Mouse (Mus musculus) intestine, embryonic 16.5 days (tissue): ENCODE measurements around the gene Fbxo34. TPM values are rescaled to one million over a fixed set of nuclear protein-coding genes. Genes with fewer than 3 reads are reported as not detected.
"Not testable (repeated sequence)": the region's sequence is repeated elsewhere in the genome, so short reads cannot be mapped to it uniquely, and the experiment has no call there.

Experiments used
- ATAC-seq: fragments of 200-750 bp; cut with Nextera tagmentation; 2 replicates; pipeline ENCODE4 v1.8.0; 2017; ENCODE audit warnings: moderate TSS enrichment, moderate library complexity
- H3K27ac ChIP-seq: fragments of 300-500 bp; sonication (generic); 2 replicates; pipeline ENCODE4 v1.5.1; 2014; ENCODE audit warnings: mild to moderate bottlenecking, low read length
- H3K27me3 ChIP-seq: fragments of 300-500 bp; sonication (generic); replicated peaks from 2 replicates; pipeline ENCODE4 v1.6.1; 2014; ENCODE audit warnings: low read length, control low read depth, mixed read lengths; ENCODE audit not compliant: control insufficient read depth, insufficient read depth
- H3K36me3 ChIP-seq: fragments of 300-500 bp; sonication (generic); 2 replicates; pipeline ENCODE4 v1.6.1; 2014; ENCODE audit warnings: low read length, control low read depth; ENCODE audit not compliant: control insufficient read depth, insufficient read depth
- H3K4me1 ChIP-seq: fragments of 300-500 bp; sonication (generic); 2 replicates; pipeline ENCODE4 v1.6.1; 2014; ENCODE audit warnings: low read length, control low read depth, mixed read lengths; ENCODE audit not compliant: control insufficient read depth, insufficient read depth
- H3K4me2 ChIP-seq: fragments of 300-500 bp; sonication (generic); 2 replicates; pipeline ENCODE4 v1.6.1; 2014; ENCODE audit warnings: low read depth, low read length, control low read depth
- H3K4me3 ChIP-seq: fragments of 300-500 bp; sonication (generic); 2 replicates; pipeline ENCODE4 v1.5.1; 2014; ENCODE audit warnings: mild to moderate bottlenecking, low read length
- H3K9ac ChIP-seq: fragments of 300-500 bp; sonication (generic); 2 replicates; pipeline ENCODE4 v1.6.1; 2014; ENCODE audit warnings: low read depth, low read length
- H3K9me3 ChIP-seq: fragments of 300-500 bp; sonication (generic); 2 replicates; pipeline ENCODE4 v1.6.1; 2016; ENCODE audit warnings: low read length, control low read depth; ENCODE audit not compliant: control insufficient read depth
- WGBS: fragments of 180-500 bp; shearing (Covaris S2); extraction: QIAGEN DNeasy Blood & Tissue Kit; methylation state at CpG from one replicate; pipeline ENCODE4 v1.1.7; 2014; 5-methylcytosine and 5-hydroxymethylcytosine counted together
- polyA plus RNA-seq: library from polyadenylated mRNA; unstranded; fragments of >200 nt; fragmentation: Nextera tagmentation; extraction: Ambion mirVana; gene quantifications from 2 replicates; pipeline ENCODE4 v1.2.1, GENCODE M21; 2015

Fbxo34 gene
- polyA plus RNA-seq = 20.4 and 23.5 TPM in 2 replicates

GRCm38 (mm10) chr14:47450121-47450520 is at the start of gene Fbxo34:
Gene Fbxo34 (plus strand): TSS chr14:47450421.
- not testable (repeated sequence) for H3K4me3 ChIP-seq, ATAC-seq, H3K36me3 ChIP-seq

DNA sequence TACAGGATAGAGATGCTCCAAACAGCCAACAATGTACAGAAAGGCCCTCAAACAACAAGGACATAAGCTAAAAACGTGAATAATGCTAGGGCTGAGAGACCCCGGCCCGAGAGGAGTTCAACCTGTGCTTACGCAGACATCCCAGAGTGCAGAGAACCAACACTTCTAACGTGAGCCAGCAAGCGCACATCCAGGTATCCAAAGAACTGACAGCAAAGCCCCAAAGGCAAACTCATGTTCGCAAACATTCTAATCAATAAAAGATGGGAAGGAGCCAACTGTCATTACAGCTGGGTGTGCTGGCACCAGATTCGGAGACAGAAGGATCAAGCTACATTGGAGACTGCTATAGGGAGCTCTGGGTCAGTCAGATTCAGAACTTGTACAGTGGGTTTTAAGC is 47.5 kb upstream of the Fbxo34 start:
- 91% methylated on average over 8 of the region's 8 CpGs for WGBS
- H3K36me3 ChIP-seq = peaks cover 27% of the 10 kb centered on the region
- H3K4me3 ChIP-seq = no peak overlapping the region
- no peak for ATAC-seq
- H3K27ac ChIP-seq = no peak overlapping the region
- no peaks in the 10 kb centered on the region for H3K4me1 ChIP-seq
- no peaks in the 10 kb centered on the region for H3K27me3 ChIP-seq
- no peak overlapping the region for H3K9ac ChIP-seq
- no peaks in the 10 kb centered on the region for H3K9me3 ChIP-seq
- H3K4me2 ChIP-seq = no peak overlapping the region

More at GRCm38 (mm10) chr14:47450121-47450520, at the start of gene Fbxo34:
- not testable (repeated sequence) for H3K9ac ChIP-seq, H3K9me3 ChIP-seq, H3K4me2 ChIP-seq, H3K27me3 ChIP-seq, H3K4me1 ChIP-seq, H3K27ac ChIP-seq
- 92% methylated on average over 2 of the region's 5 CpGs for WGBS

- 81% methylated on average over 9 of the region's 9 CpGs for WGBS
- Histone ChIP-seq H3K4me1 (no peaks in the 10 kb centered on the region), H3K27ac (no peak overlapping the region), H3K9ac (no peak overlapping the region), H3K4me3 (no peak overlapping the region), H3K9me3 (no peaks in the 10 kb centered on the region), H3K27me3 (no peaks in the 10 kb centered on the region), H3K4me2 (no peak overlapping the region), H3K36me3 (peaks cover 33% of the 10 kb centered on the region)
- no peak for ATAC-seq
Measured at GRCm38 (mm10) chr14:47406000-47406399, 44.2 kb upstream of the Fbxo34 start.

DNA sequence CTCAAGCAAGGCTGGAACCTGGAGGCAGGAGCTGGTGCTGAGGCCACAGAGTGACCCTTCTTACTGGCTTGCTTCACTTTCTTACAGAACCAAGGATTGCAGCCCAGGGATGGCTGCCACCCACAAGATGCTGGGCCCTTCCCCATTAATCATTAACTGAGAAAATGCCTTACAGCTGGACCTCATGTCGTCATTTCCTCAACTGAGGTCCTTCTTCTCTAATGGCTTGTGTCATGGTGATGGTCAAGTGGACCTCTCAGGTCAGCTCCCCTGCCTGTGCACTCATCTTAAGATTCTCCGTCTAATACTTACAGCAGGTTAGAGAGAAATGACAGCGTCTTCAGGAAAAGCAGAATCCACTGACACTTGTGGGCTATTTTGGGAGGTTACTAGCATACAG is 32.9 kb upstream of the Fbxo34 start:
- H3K9me3 ChIP-seq = no peaks in the 10 kb centered on the region
- H3K27ac ChIP-seq = no peak overlapping the region
- peak overlapping the region; percentile 69 for H3K4me2 ChIP-seq
- peak; percentile 29; the same call in 1 of the 2 replicates for ATAC-seq
- H3K9ac ChIP-seq = peak overlapping the region; percentile 63; the same call in 1 of the 2 replicates
- peaks cover 11% of the 10 kb centered on the region for H3K4me1 ChIP-seq
- WGBS = 24% methylated on average over 3 of the region's 3 CpGs
- H3K36me3 ChIP-seq = no peaks in the 10 kb centered on the region; the same call in 1 of the 2 replicates
- H3K4me3 ChIP-seq = peak overlapping the region; percentile 65
- no peaks in the 10 kb centered on the region for H3K27me3 ChIP-seq

GRCm38 (mm10) chr14:47417775-47418665 is 32.2 kb upstream of the Fbxo34 start, which contains the start of gene Dlgap5:
Gene Dlgap5 (minus strand): TSS chr14:47418407.
- WGBS = 1% methylated on average over 36 of the region's 36 CpGs
- Histone ChIP-seq H3K4me3 (peak within 1 kb of the TSS; percentile 65), H3K9ac (peak within 1 kb of the TSS; percentile 63), H3K9me3 (no peaks in the 10 kb centered on the region), H3K27ac (peak within 1 kb of the TSS; percentile 61), H3K4me2 (peak within 1 kb of the TSS; percentile 69), H3K4me1 (peaks cover 11% of the 10 kb centered on the region), H3K27me3 (no peaks in the 10 kb centered on the region), H3K36me3 (no peaks in the 10 kb centered on the region)
- peak; percentile 98 for ATAC-seq

- Histone ChIP-seq H3K27ac (no peak overlapping the region), H3K36me3 (no peaks in the 10 kb centered on the region), H3K9ac (peak overlapping the region; percentile 48; the same call in 1 of the 2 replicates), H3K4me3 (peak overlapping the region; percentile 65), H3K27me3 (no peaks in the 10 kb centered on the region), H3K4me2 (peak overlapping the region; percentile 46), H3K9me3 (no peaks in the 10 kb centered on the region), H3K4me1 (peaks cover 11% of the 10 kb centered on the region)
- ATAC-seq = peak; percentile 24; the same call in 1 of the 2 replicates
- 25% methylated on average over 5 of the region's 5 CpGs for WGBS
Measured at GRCm38 (mm10) chr14:47418666-47418991, 31.6 kb upstream of the Fbxo34 start.

DNA sequence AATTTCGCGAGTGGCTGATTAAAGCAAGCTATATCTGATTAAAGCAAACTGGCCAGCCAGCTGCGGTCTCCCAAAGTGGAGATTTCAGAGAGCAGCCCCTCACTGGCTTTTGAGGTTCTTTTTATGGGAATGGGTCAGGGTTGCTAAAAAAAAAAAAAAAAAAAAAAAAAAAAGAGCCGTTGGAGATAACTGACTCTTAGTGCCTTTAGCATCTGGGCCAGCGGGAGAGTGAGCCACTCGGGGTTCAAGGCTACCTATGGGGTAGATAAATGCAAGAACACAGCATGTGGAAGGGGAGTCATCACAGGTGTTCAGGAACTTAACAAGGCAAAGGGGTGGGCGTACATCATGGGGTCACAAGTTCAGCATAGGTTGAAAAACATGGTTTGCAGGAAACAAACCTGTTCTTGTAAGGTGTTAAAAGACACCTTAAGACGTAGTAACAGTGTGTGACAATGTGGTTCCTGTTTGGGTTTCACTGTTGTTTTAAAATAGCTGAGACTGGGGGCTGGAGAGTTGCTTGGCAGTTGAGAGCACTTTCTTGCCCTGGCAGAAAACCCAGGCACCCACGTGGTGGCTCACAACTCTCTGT is 31.1 kb upstream of the Fbxo34 start:
- Histone ChIP-seq H3K27ac (no peak overlapping the region), H3K27me3 (no peaks in the 10 kb centered on the region), H3K4me1 (peaks cover 11% of the 10 kb centered on the region), H3K9me3 (no peaks in the 10 kb centered on the region), H3K9ac (no peak overlapping the region), H3K4me3 (no peak overlapping the region), H3K36me3 (no peaks in the 10 kb centered on the region), H3K4me2 (no peak overlapping the region)
- WGBS = 79% methylated on average over 9 of the region's 9 CpGs
- ATAC-seq = no peak

- WGBS = 91% methylated on average over 24 of the region's 24 CpGs
- H3K9ac ChIP-seq = no peak overlapping the region
- no peaks in the 10 kb centered on the region for H3K9me3 ChIP-seq
- no peaks in the 10 kb centered on the region for H3K36me3 ChIP-seq
- H3K4me2 ChIP-seq = no peak overlapping the region
- H3K27me3 ChIP-seq = no peaks in the 10 kb centered on the region
- H3K4me3 ChIP-seq = no peak overlapping the region
- peaks cover 11% of the 10 kb centered on the region for H3K4me1 ChIP-seq
- no peak overlapping the region for H3K27ac ChIP-seq
- no peak for ATAC-seq
Measured at GRCm38 (mm10) chr14:47419723-47420276, 30.4 kb upstream of the Fbxo34 start.

DNA sequence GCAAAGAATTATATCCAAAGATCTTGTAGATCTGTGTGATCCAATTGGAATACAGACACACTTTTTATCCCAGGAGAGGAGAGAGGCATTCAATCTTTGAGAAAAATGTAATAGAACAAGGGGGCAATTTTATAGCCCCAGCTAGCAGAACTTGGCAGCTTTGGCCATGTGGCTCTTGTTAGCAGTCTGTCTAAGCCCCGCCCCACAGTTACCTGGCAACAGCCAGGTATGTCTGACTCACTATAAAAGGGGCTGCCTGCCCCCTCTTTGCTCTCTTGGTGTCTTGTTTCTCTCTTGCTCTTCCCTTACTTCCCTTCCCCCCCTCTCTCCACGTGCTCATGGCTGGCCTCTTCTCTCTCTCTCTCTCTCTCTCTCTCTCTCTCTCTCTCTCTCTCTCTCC is 28.6 kb upstream of the Fbxo34 start:
- H3K4me1 ChIP-seq = peaks cover 11% of the 10 kb centered on the region
- no peak overlapping the region for H3K27ac ChIP-seq
- 42% methylated on average over 2 of the region's 2 CpGs for WGBS
- H3K4me2 ChIP-seq = no peak overlapping the region
- no peak overlapping the region for H3K4me3 ChIP-seq
- H3K36me3 ChIP-seq = no peaks in the 10 kb centered on the region
- no peaks in the 10 kb centered on the region for H3K27me3 ChIP-seq
- H3K9ac ChIP-seq = no peak overlapping the region
- H3K9me3 ChIP-seq = no peaks in the 10 kb centered on the region
- ATAC-seq = no peak
